ENCODE assay signal across 8 mouse cellular contexts in genomic region chr12:71014845-71015362, GRCm38 (mm10). TPM values are rescaled to one million over a fixed set of nuclear protein-coding genes. Genes with fewer than 3 reads are reported as not detected.
DNase-seq lines count a peak whose midpoint lies in the region; ATAC-seq and TF ChIP-seq lines count a peak whose summit lies in the region.

No protein-coding gene starts in this region.

- H3K4me2 ChIP-seq in heart, embryonic 14.5 days (ENCODE audit: low read length), result peak overlapping the region; percentile 84

- no peaks in the 10 kb centered on the region for H3K9me3 ChIP-seq in heart, embryonic 14.5 days (ENCODE audit: control insufficient read depth, low read length)
- no peaks in the 10 kb centered on the region for H3K9me3 ChIP-seq in E14TG2a.4 (ENCODE audit: low read length)
- no peaks in the 10 kb centered on the region for H3K9me3 ChIP-seq in megakaryocyte, embryonic 14.5 days

- intact Hi-C loops in gastrocnemius, postnatal 36 days (cut with DNase I), result loop anchor here (5.0 kb wide), 1 partner anchor 48 kb away; no protein-coding TSS in a partner anchor

- H3K4me1 ChIP-seq in heart, embryonic 14.5 days (ENCODE audit: control insufficient read depth in 2 of 2, insufficient read depth in 2 of 2, low read length in 2 of 2), result peaks cover 4 to 34% of the 10 kb centered on the region in 2 experiments
- peaks cover 51% of the 10 kb centered on the region for H3K4me1 ChIP-seq in E14TG2a.4 (replicated peaks; ENCODE audit: low read depth, low read length)
- peaks cover 39% of the 10 kb centered on the region for H3K4me1 ChIP-seq in megakaryocyte, embryonic 14.5 days

- H3K9ac ChIP-seq in heart, embryonic 14.5 days (ENCODE audit: low read length), result peak overlapping the region; percentile 92

- peak; percentile 64; the same call in 1 of the 2 replicates for ATAC-seq in heart, embryonic 14.5 days (ENCODE audit: insufficient number of reproducible peaks, insufficient read depth, low FRiP score, low read depth)
- ATAC-seq in common myeloid progenitor, adult 5-6 weeks (replicated peaks; ENCODE audit: low read depth, poor library complexity, severe bottlenecking), result peak; percentile 33
- ATAC-seq in inflammation-experienced regulatory T-cells, adult 6 months, result peak; percentile 33

- no peak for TF ChIP-seq CTCF in E14TG2a.4 (conservative IDR thresholded peaks at IDR 0.05; ENCODE audit: low read length)

- DNase-seq in heart, postnatal 4 days, result no peak
- DNase-seq in spleen, postnatal 36 days (ENCODE audit: low spot score in 2 of 2), result no peak
- DNase-seq in gastrocnemius, postnatal 36 days, result no peak

- peak overlapping the region; percentile 100 for H3K27ac ChIP-seq in heart, embryonic 14.5 days (replicated peaks in 1 of 2; ENCODE audit: control insufficient read depth in 1 of 2, insufficient read depth in 1 of 2, low read depth in 2 of 2, low read length in 2 of 2)

- peaks cover 40% of the 10 kb centered on the region for H3K36me3 ChIP-seq in heart, embryonic 14.5 days (ENCODE audit: control insufficient read depth, insufficient read depth, low read length)
- H3K36me3 ChIP-seq in E14TG2a.4 (ENCODE audit: insufficient read depth, low read length), result peaks cover 48% of the 10 kb centered on the region
- H3K36me3 ChIP-seq in megakaryocyte, embryonic 14.5 days (replicated peaks; ENCODE audit: low read length), result peaks cover 49% of the 10 kb centered on the region

- peak overlapping the region; percentile 98 to 99 for H3K4me3 ChIP-seq in heart, embryonic 14.5 days (ENCODE audit: control insufficient read depth in 1 of 2, insufficient read depth in 1 of 2, low read depth in 1 of 2, low read length in 2 of 2)
- peak overlapping the region; percentile 95 for H3K4me3 ChIP-seq in E14TG2a.4 (replicated peaks; ENCODE audit: low read length)
- peak overlapping the region; percentile 98 for H3K4me3 ChIP-seq in megakaryocyte, embryonic 14.5 days (replicated peaks)

- H3K27me3 ChIP-seq in heart, embryonic 14.5 days (ENCODE audit: control insufficient read depth, insufficient read depth, low read length), result no peaks in the 10 kb centered on the region
- H3K27me3 ChIP-seq in E14TG2a.4 (ENCODE audit: insufficient read depth, low read length), result no peaks in the 10 kb centered on the region
- H3K27me3 ChIP-seq in megakaryocyte, embryonic 14.5 days (replicated peaks), result no peaks in the 10 kb centered on the region

- 1% methylated on average over 32 of the region's 32 CpGs for WGBS in heart, embryonic 14.5 days

RNA-seq across cellular contexts. Expression of gene Arid4a, which starts 0.9 kb away (rescaled TPM):
- polyA plus RNA-seq in heart, embryonic 14.5 days (2014; fragmentation: Nextera tagmentation; extraction: Ambion mirVana), result 23.3 and 29.5 TPM in 2 replicates
- total RNA-seq in heart, postnatal 4 days (2021), result 10 to 100 TPM; 13.0 to 13.4 TPM
- 53.1 and 62.7 TPM in 2 replicates for total RNA-seq in common myeloid progenitor, adult 5-6 weeks (2017)
- 100 to 1,000 TPM in 1 of 3 experiments, 10 to 100 TPM in 2; 83.6 to 104 (median 99.6) TPM for polyA plus RNA-seq in inflammation-experienced regulatory T-cells, adult 6 months (2017; shearing (Covaris generic))
- 1.4 and 10.2 TPM in 2 replicates for polyA plus RNA-seq in megakaryocyte, embryonic 14.5 days (2012; ENCODE audit: insufficient read depth, low replicate concordance)
- total RNA-seq in gastrocnemius, postnatal 36 days (2021), result 1 to 10 TPM; 6.8 to 7.8 TPM

RNA-seq across cellular contexts. Expression of gene Psma3, which starts 40.5 kb away (rescaled TPM):
- 427 and 453 TPM in 2 replicates for polyA plus RNA-seq in heart, embryonic 14.5 days (2014; fragmentation: Nextera tagmentation; extraction: Ambion mirVana)
- 100 to 1,000 TPM; 257 to 261 TPM for total RNA-seq in heart, postnatal 4 days (2021)
- total RNA-seq in common myeloid progenitor, adult 5-6 weeks (2017), result 350 and 381 TPM in 2 replicates
- polyA plus RNA-seq in inflammation-experienced regulatory T-cells, adult 6 months (2017; shearing (Covaris generic)), result 100 to 1,000 TPM; 348 to 426 (median 406) TPM
- 6.6 and 16.5 TPM in 2 replicates for polyA plus RNA-seq in megakaryocyte, embryonic 14.5 days (2012; ENCODE audit: insufficient read depth, low replicate concordance)
- 100 to 1,000 TPM; 278 to 296 TPM for total RNA-seq in gastrocnemius, postnatal 36 days (2021)
